Mouse (Mus musculus) CD8-positive naive resting alpha-beta T cell, adult 2 months (primary cell): Measurements from ENCODE around the gene Kbtbd7.
"Not testable (repeated sequence)": the region's sequence is repeated elsewhere in the genome, so short reads cannot be mapped to it uniquely, and the experiment has no call there.

Experiments used
- DNase-seq, 2 experiments: peaks; one replicate each; pipeline ENCODE4 v3.0.0; 2022; ENCODE audit warnings: low read depth in 2 of 2, low spot score in 2 of 2

The Kbtbd7 gene

GRCm38 (mm10) chr14:79445055-79445620 is 18.8 kb downstream of the Kbtbd7 start:
- no peak for DNase-seq

GRCm38 (mm10) chr14:79451681-79452590 is 25.6 kb downstream of the Kbtbd7 start, which contains the start of gene Kbtbd6:
TSS of gene Kbtbd6 (plus strand) at chr14:79451835.
- DNase-seq = peak; percentile 50 to 65

GRCm38 (mm10) chr14:79452591-79452934 is 26.3 kb downstream of the Kbtbd7 start:
- DNase-seq = not testable (repeated sequence)

GRCm38 (mm10) chr14:79460401-79460800 is 34.1 kb downstream of the Kbtbd7 start:
- no peak for DNase-seq

- no peak for DNase-seq
These were observed 34.7 kb downstream of the Kbtbd7 start for GRCm38 (mm10) chr14:79460988-79461387.

GRCm38 (mm10) chr14:79465623-79466022 is 39.3 kb downstream of the Kbtbd7 start:
- no peak for DNase-seq

GRCm38 (mm10) chr14:79467621-79468020 is 41.3 kb downstream of the Kbtbd7 start:
- DNase-seq = no peak

- DNase-seq = no peak
These were observed 47.1 kb downstream of the Kbtbd7 start for GRCm38 (mm10) chr14:79473384-79473783.
